Mouse (Mus musculus): ENCODE results near the gene Stx18. TPM values are rescaled to one million over a fixed set of nuclear protein-coding genes. Genes with fewer than 3 reads are reported as not detected.
A peak's percentile ranks its signal among the peaks of the same experiment; 100 is the strongest.

The Stx18 gene
- 10 to 100 TPM; 32.5 to 41.2 TPM for total RNA-seq (2021)

GRCm38 (mm10) chr5:38038710-38039592, at the start of gene Stx18:
Stx18 (plus strand) TSS chr5:38038742.
- DNase-seq (ENCODE audit: low spot score in 2 of 2): peak; percentile 89 to 90
- intact Hi-C loops (cut with DNase I): loop anchor here (5.0 kb wide), 1 partner anchor 212 kb away; no protein-coding TSS in a partner anchor

DNA sequence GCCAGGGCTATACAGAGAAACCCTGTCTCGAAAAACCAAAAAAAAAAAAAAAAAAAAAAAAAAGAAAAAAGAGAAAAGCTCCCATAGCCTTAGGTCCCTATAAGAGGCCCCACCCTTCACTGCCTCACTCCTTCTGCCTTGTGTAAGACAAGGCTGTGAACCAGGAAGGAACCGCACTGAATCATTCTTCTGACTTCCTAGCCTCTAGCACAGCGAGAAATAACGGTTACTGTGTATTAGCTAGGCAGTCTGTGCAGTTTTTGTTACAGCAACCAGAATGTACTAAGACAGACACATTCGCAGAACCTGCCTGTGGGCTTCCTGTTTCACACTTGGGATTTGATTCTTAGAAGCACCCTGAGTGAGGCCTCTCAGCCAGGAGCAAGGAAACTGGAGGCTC, 46.2 kb upstream of the Stx18 start:
- DNase-seq (ENCODE audit: low spot score in 2 of 2): no peak
- intact Hi-C loops (cut with DNase I): no loop called here

- intact Hi-C loops (cut with DNase I): no loop called here
- no peak for DNase-seq (ENCODE audit: low spot score in 2 of 2)
These were observed 39.7 kb upstream of the Stx18 start for GRCm38 (mm10) chr5:37998805-37999204.

DNA sequence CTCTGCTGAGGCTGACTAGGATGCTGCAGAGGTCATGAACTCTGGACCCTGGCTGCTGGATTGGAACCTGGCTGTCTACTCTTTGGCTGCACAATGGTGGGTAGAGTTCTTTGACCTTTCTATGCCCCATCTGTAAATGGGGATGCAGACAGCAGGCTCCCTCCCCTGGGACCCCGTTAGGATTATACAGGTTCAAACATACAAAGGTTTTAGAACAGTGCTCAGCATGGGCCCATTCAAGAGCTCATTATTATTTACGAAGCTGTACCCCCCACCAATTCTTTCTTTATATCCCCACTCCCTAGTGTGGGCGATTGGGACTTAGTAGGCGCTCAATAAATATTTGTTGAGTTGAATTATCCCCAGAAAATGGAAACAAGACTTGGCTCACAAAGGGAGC, 36.0 kb upstream of the Stx18 start:
- DNase-seq (ENCODE audit: low spot score in 2 of 2): no peak
- intact Hi-C loops (cut with DNase I): no loop called here

DNA sequence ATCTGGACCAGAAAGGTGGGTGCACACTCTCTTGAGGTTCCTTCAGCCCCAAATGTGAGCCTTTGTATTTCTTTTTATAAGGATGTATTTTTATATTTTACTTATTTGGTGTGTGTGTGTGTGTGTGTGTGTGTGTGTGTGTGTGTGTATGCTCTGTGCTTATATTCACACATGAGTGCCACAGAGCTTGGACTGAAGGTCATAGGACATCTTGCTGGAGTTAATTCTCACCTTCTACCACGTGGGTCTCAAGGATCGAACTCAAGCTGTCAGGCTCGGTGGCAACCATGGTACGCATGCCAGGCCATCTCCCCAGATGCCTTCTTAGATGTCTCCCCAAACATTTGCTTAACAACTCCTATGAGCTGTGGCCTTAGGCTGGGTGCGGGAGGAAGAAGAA, 33.8 kb upstream of the Stx18 start:
- no peak for DNase-seq (ENCODE audit: low spot score in 2 of 2)
- intact Hi-C loops (cut with DNase I): no loop called here

DNA sequence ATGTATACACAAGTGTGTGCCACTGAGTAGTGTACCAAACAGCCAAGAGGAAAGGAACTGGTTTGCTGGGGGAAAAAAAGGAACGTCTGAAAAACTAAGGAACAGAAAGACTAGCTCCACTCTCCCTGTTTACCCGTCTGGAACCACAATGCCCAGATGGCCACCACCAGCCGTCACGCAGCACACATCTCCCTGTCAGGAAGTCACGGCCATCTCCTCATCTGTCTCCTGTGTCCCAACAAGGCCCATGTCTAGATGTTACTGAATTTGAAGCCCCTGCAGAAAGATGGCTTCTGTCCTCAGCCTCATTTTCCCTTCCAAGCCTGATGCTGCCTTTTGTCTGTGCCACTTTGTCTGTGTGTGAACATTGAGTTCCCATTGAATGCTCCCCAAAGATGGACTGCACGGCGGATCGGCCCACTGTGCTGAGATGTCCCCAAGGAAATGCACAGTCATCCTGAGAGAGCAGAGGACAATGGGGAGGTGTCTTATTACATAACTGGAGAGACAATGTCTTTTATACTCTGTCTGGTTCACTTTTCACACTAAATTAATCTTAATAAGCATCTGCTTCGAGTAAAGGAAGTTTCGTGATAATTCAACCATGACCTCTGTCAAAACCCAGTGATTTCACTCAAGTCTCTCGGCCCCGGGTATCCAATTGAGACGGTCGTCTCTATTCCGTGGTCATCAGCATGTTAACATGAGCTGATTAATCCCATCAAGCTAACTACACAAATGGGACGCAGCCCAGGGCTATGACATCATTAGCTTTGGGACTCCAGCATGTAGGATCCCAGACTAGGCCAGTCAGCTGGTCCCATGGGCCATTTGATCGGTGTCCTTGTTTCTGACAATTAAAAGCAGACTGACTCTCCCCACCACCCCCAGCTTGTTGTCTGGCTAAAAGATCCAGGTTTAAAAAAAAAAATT, 31.9 kb upstream of the Stx18 start:
- intact Hi-C loops (cut with DNase I): no loop called here
- no peak for DNase-seq (ENCODE audit: low spot score in 2 of 2)

DNA sequence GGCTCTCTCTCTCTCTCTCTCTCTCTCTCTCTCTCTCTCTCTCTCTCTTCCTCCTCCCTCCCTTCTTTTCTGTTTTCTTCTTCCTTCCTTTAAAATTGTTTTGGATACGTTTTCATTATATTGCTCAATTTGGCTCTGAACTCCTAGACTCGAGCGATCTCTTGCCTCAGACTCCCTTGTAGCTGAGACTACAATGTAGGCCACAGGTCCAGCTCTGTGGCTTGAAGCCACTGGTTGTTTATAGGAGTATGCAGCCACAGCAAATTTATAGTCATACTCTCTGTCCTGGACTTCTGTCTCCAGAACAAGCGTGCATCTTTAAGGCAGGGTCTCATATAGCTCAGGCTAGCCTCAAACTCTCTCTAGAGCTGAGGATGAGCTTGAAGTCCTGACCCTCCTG, 29.5 kb upstream of the Stx18 start:
- DNase-seq (ENCODE audit: low spot score in 2 of 2): no peak
- intact Hi-C loops (cut with DNase I): no loop called here

GRCm38 (mm10) chr5:38014916-38015315, 23.6 kb upstream of the Stx18 start:
- intact Hi-C loops (cut with DNase I): no loop called here
- DNase-seq (ENCODE audit: low spot score in 2 of 2): no peak

GRCm38 (mm10) chr5:38016945-38017344, 21.6 kb upstream of the Stx18 start:
- no peak for DNase-seq (ENCODE audit: low spot score in 2 of 2)
- intact Hi-C loops (cut with DNase I): no loop called here

DNA sequence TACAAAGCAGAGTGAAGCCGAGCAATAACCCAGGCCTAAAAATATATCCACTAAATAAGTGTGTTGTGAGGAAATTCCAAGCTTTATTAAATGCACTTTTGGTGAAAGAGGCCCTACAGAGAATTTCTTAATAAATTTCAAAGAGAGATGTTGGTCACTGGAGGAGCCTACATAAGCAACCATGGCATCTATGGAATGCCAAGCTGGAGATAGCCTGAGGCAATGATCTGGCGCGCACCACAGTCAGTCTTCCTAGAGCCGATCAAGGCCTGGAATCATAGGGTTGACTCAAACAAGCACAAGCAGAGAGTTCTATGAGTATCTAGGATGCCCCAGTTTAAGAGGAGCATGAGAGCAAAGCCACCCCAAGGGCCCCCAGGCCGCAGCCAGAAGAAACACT, 10.9 kb upstream of the Stx18 start:
- intact Hi-C loops (cut with DNase I): no loop called here
- no peak for DNase-seq (ENCODE audit: low spot score in 2 of 2)

GRCm38 (mm10) chr5:38038274-38038673, 268 bp upstream of the Stx18 start:
- intact Hi-C loops (cut with DNase I): loop anchor here (5.0 kb wide), 1 partner anchor 211 kb away; no protein-coding TSS in a partner anchor
- DNase-seq (ENCODE audit: low spot score in 2 of 2): no peak

GRCm38 (mm10) chr5:38039796-38040195, 1.3 kb downstream of the Stx18 start:
- intact Hi-C loops (cut with DNase I): loop anchor here (5.0 kb wide), 1 partner anchor 212 kb away; no protein-coding TSS in a partner anchor

DNA sequence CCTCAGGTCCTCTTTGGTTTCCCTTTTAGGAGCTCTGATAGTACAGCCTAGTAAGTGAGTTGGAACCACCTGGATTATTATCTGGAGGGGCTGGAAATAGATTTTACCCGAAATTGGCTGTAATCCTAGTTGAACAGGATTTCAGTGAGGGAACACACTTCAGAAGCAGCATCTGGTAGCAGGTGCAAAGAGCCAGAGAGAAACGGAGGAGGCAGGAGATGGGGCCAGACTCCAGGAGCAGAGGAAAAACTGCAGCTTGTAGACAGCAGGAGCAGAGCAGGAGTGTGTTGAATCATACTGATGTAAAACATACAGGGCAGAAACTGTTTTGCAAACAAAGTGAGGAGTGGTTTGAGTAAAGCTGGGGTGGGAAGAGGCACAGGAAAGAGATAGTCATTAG, 6.4 kb downstream of the Stx18 start:
- intact Hi-C loops (cut with DNase I): no loop called here
- peak in 1 of 2 experiments; percentile 13 for DNase-seq (ENCODE audit: low spot score in 2 of 2)

More at GRCm38 (mm10) chr5:38039796-38040195, 1.3 kb downstream of the Stx18 start:
- DNase-seq (ENCODE audit: low spot score in 2 of 2): no peak

DNA sequence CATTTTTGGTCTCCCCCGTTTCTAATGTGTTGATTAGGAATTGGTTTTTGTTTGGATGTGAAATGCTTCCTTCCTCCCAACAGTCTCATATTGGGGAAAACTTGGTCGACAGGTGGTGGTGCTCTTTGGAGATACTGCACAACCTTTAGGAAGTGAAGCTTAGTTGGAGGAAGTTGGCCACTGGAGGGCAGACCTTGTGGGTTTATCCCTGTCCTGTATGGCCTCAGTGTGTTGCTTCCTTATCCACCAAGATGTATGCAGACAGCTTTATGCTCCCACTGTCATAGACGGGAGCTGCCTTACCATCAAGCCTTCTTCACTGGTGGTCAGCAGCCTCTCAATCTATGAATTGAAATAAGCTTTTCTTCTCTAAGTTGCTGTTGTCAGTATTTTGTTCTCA, 9.6 kb downstream of the Stx18 start:
- intact Hi-C loops (cut with DNase I): no loop called here
- DNase-seq (ENCODE audit: low spot score in 2 of 2): no peak

DNA sequence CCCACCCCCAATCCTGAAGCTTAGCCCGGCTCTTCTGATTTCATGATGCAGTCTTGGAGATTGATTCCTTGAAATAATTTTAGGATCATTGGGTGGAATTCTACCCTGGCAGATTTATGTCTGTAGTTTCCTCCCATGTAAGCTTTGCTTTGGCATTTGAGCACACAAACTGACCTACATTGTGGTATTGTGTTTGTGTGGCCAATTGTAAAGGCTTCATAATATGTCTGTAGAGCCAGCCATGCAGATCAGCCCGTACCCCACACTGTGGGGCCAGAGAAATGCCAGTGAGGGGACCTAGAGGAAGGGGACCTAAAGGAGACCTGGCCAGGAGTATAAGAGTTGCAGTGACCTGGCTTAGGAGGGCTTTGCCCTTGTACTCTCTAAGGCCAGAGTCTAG, 22.5 kb downstream of the Stx18 start:
- intact Hi-C loops (cut with DNase I): no loop called here
- no peak for DNase-seq (ENCODE audit: low spot score in 2 of 2)

GRCm38 (mm10) chr5:38062709-38063108, 24.2 kb downstream of the Stx18 start:
- intact Hi-C loops (cut with DNase I): no loop called here

GRCm38 (mm10) chr5:38063339-38063738, 24.8 kb downstream of the Stx18 start:
- no peak for DNase-seq (ENCODE audit: low spot score in 2 of 2)

More at GRCm38 (mm10) chr5:38062709-38063108, 24.2 kb downstream of the Stx18 start:
- no peak for DNase-seq (ENCODE audit: low spot score in 2 of 2)

DNA sequence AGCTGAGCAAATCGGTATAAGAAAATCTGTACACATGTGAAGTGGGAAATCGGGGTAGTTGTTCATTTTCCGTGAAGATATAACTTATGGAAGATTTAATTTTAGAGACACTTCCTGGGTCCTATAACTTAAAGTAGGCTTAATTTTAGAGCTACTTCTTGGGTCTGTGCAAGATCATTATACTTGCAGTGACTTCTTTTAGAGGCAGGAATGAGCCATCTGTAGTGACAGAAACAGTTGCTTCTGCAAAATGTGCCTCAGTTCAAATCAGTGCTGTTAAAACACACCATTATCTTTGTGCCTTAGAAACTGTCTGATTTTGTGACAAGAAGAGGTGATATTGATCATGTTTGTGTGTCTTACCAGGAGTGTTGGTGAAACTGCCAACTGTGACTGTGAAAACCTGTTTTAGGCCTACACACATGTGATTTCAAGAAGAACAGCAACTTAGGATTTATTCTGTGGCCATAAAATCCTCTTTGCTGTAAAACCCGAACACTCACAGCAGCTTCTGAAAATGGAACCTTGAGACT, 25.6 kb downstream of the Stx18 start:
- intact Hi-C loops (cut with DNase I): no loop called here
- no peak for DNase-seq (ENCODE audit: low spot score in 2 of 2)

More at GRCm38 (mm10) chr5:38063339-38063738, 24.8 kb downstream of the Stx18 start:
- intact Hi-C loops (cut with DNase I): no loop called here

DNA sequence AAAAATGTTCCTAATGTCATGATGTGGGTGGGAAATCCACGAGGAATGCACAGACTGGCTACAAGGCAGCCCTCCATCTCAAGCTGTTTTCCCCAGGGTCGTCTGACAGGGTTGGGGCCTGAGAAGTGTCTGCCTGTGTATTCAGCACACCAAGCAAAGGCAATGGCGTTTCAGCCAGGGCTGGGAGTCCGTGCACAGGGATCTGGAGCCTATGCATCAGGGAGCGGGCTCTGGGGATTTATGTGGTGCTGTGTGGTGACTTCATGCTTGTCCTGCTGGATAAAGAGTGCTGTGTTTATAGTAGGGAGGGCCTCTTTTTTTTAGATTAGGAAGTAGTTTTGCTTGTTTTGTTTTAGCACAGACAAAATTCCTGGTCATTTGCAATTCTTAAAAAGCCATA, 26.2 kb downstream of the Stx18 start:
- DNase-seq (ENCODE audit: low spot score in 2 of 2): no peak
- intact Hi-C loops (cut with DNase I): no loop called here

DNA sequence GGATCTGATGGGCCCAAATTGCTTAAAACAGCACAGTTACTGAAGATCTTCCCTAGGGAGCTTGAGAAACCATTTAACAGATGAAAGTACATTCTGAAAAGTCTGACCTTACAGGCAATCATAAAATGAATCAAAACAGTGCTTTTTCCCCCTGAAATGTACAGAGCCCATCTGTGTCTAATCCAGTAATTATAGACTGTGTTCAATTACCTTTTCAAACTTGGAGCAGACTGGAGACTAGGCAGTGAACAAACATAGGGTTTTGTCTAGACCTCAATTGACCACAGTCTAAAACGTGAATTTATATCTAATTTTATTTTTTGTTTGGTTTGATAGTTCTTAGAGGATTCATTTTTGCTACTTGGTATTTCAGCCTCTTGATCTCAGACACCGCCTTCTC, 26.9 kb downstream of the Stx18 start:
- intact Hi-C loops (cut with DNase I): no loop called here
- no peak for DNase-seq (ENCODE audit: low spot score in 2 of 2)
